Mouse (Mus musculus) cerebellum, adult 2 months (tissue): ENCODE results near the gene D430041D05Rik. TPM values are rescaled to one million over a fixed set of nuclear protein-coding genes. Genes with fewer than 3 reads are reported as not detected.

Experiments used
- DNase-seq, 2 experiments: peaks; one replicate each; pipeline ENCODE4 v3.0.0; 2021
- H3K27ac ChIP-seq: fragments of 200-500 bp; 2 replicates; pipeline ENCODE4 v1.5.1; 2012; ENCODE audit warnings: low read length, control low read depth, inconsistent platforms; ENCODE audit not compliant: insufficient read depth
- H3K27me3 ChIP-seq: fragments of 200-500 bp; 2 replicates; pipeline ENCODE4 v1.6.1; 2012; ENCODE audit warnings: inconsistent platforms, mild to moderate bottlenecking, low read length, moderate library complexity; ENCODE audit not compliant: control insufficient read depth, insufficient read depth
- H3K4me1 ChIP-seq: fragments of 200-500 bp; 2 replicates; pipeline ENCODE4 v1.6.1; 2011; ENCODE audit warnings: low read length; ENCODE audit not compliant: control insufficient read depth, insufficient read depth
- H3K4me3 ChIP-seq: fragments of 200-500 bp; replicated peaks from 2 replicates; pipeline ENCODE3; 2011; ENCODE audit warnings: mild to moderate bottlenecking, low read depth, low read length, control low read depth; ENCODE audit not compliant: insufficient read depth
- CTCF ChIP-seq: fragments of 200-500 bp; IDR thresholded peaks from 2 replicates; pipeline ENCODE4 v1.5.1; 2011; ENCODE audit warnings: low read depth, mild to moderate bottlenecking, control low read depth, low read length, moderate library complexity, borderline replicate concordance; ENCODE audit not compliant: insufficient read depth
- POLR2A ChIP-seq: fragments of 200-500 bp; IDR thresholded peaks from 2 replicates; pipeline ENCODE4 v1.6.1; 2011; ENCODE audit warnings: low read length, control low read depth, borderline replicate concordance; ENCODE audit not compliant: insufficient read depth
- whole genome bisulfite sequencing: fragments of 180-500 bp; shearing (Covaris S2); methylation state at CpG from one replicate; pipeline ENCODE4 v1.1.7; 2018; 5-methylcytosine and 5-hydroxymethylcytosine counted together
- polyA plus RNA-seq: library from polyadenylated mRNA; depleted of rRNA; stranded (reverse); fragments of >200 nt; gene quantifications from 2 replicates; pipeline ENCODE4 v1.2.3, GENCODE M21; 2012

The D430041D05Rik gene
- polyA plus RNA-seq, 1 experiment = 33.5 TPM

DNA sequence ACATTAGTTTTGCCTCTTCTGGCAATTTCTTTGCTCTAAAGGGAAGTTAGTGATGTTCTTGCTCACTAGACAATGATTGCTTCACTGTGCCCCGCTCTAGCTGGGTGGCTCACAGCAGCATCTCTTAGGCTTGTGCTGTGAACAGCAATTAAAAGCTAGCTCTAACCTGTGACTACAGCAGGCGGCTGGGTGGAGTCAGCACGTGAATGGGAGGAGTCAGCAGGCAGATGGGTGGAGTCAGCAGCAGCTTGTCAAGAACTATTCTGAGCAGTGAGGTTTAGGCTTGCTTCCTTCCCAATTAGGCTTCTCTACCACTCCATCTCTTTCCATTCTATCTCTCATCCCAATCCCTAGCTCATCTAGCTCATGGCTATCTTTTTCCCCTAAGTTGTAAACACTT lies 213.5 kb downstream of the D430041D05Rik start:
- no peaks in the 10 kb centered on the region for H3K27me3 ChIP-seq
- peaks cover 13% of the 10 kb centered on the region for H3K4me1 ChIP-seq
- no peak overlapping the region for H3K27ac ChIP-seq
- TF ChIP-seq POLR2A (no peak), CTCF (no peak)
- H3K4me3 ChIP-seq = no peak overlapping the region
- 60% methylated on average over 3 of the region's 3 CpGs for WGBS
- no peak for DNase-seq

GRCm38 (mm10) chr2:104192401-104193141 lies 218.2 kb downstream of the D430041D05Rik start:
- Histone ChIP-seq H3K4me1 (peaks cover 42% of the 10 kb centered on the region), H3K27ac (peak overlapping the region; percentile 84), H3K27me3 (no peaks in the 10 kb centered on the region), H3K4me3 (peak overlapping the region; percentile 37)
- DNase-seq = peak; percentile 69 to 89
- 10% methylated on average over 18 of the region's 18 CpGs for WGBS
- TF ChIP-seq POLR2A (peak; percentile 34; the same call in 1 of the 2 replicates), CTCF (no peak; the same call in 1 of the 2 replicates)

DNA sequence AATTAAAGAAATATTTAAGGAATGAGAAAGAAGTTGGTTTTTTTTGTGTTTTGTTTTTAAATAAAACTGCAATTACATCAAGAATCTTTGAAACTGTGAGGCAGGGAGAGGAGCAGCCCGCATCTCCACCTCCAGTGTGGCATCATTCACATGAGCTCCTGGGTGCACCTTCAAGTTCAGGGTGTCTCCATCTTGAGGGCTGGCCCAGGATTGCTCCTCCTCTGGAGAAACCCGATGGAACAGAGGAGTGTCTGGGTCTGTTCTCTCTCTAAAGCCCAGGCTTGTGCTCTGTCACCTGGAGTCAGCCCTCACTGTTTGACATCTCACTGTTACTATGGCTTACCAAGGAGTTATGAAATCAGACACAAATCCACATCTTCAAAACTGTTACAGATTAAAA lies 219.1 kb downstream of the D430041D05Rik start:
- Histone ChIP-seq H3K4me1 (peaks cover 42% of the 10 kb centered on the region), H3K27me3 (no peaks in the 10 kb centered on the region), H3K4me3 (peak overlapping the region; percentile 37), H3K27ac (peak overlapping the region; percentile 84)
- TF ChIP-seq POLR2A (no peak), CTCF (no peak)
- 49% methylated on average over 2 of the region's 2 CpGs for WGBS
- DNase-seq = peak; percentile 46 to 50

DNA sequence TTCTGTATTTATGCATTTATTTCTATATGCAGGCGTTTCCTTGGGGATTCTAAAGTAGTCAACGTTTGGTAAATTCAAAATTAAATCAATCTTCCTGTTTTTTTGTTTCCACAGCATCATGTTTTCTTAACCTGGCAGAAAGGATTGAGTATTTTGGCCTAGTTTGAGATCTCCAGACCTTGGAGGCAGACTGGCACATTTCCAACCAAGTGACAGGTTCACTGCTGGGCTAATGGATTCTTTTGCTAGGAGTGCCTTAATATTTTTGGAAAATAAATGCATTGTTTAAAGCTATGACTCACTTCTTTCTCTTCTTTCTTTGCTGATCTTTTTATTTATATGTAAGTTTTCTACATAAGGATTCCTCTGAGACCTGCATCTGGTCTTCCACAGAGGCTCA lies 222.0 kb downstream of the D430041D05Rik start:
- TF ChIP-seq CTCF = no peak
- no peak for TF ChIP-seq POLR2A
- Histone ChIP-seq H3K4me1 (peaks cover 40% of the 10 kb centered on the region), H3K27me3 (no peaks in the 10 kb centered on the region), H3K4me3 (no peak overlapping the region), H3K27ac (peak overlapping the region; percentile 63)
- peak; percentile 58 to 83 for DNase-seq
- 48% methylated on average over 2 of the region's 2 CpGs for WGBS

DNA sequence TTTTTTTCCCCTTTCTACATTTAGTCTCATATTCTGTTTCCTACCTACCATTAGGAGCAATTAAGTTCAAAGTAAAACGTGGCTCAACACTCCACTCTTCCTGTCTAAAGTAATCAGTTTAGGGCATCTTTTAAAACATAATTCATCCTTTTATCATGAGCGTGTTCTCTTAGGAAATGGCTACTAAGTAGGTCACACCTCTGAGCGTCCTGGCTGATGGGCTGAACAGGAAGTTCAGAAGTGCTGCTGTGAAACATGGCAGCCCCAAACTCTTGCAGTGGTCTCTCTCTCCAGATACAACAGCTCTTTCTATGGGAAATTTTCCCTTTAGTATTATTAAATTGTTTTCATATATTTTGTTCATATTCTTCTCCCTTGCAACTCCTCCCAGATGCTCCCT lies 223.7 kb downstream of the D430041D05Rik start:
- TF ChIP-seq POLR2A = no peak
- no peak for TF ChIP-seq CTCF
- Histone ChIP-seq H3K4me1 (peaks cover 33% of the 10 kb centered on the region), H3K4me3 (no peak overlapping the region), H3K27ac (no peak overlapping the region), H3K27me3 (no peaks in the 10 kb centered on the region)
- WGBS = 41% methylated on average over 3 of the region's 3 CpGs
- no peak for DNase-seq

DNA sequence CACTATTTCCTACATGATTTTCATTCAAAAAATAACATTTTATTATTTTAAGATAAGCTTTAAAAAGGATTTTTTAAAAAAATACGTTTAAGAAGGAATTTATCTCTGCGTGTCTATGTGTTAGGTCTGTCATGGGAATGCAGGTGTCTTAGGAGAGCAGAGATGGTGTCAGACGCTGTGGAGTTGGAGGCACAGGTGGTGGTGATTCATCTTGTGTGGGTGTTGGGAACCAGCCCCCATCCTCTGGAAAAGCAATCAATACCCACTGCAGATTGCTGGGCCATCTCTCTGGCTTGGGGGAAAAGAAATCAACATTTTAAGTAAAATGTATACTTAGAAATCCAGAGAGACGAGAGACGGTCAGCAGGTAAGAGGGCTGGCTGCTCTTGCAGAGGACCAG lies 225.2 kb downstream of the D430041D05Rik start:
- peaks cover 27% of the 10 kb centered on the region for H3K4me1 ChIP-seq
- 82% methylated on average over 5 of the region's 5 CpGs for WGBS
- no peak overlapping the region for H3K4me3 ChIP-seq
- TF ChIP-seq POLR2A = no peak
- no peak for TF ChIP-seq CTCF
- H3K27me3 ChIP-seq = no peaks in the 10 kb centered on the region
- DNase-seq = no peak
- H3K27ac ChIP-seq = no peak overlapping the region

- H3K4me3 ChIP-seq = no peak overlapping the region
- peaks cover 18% of the 10 kb centered on the region; the same call in 1 of the 2 replicates for H3K4me1 ChIP-seq
- DNase-seq = no peak
- no peaks in the 10 kb centered on the region for H3K27me3 ChIP-seq
- no peak overlapping the region for H3K27ac ChIP-seq
- no peak for TF ChIP-seq CTCF
- 65% methylated on average over 4 of the region's 4 CpGs for WGBS
These were observed 226.5 kb downstream of the D430041D05Rik start for GRCm38 (mm10) chr2:104184296-104184695.

DNA sequence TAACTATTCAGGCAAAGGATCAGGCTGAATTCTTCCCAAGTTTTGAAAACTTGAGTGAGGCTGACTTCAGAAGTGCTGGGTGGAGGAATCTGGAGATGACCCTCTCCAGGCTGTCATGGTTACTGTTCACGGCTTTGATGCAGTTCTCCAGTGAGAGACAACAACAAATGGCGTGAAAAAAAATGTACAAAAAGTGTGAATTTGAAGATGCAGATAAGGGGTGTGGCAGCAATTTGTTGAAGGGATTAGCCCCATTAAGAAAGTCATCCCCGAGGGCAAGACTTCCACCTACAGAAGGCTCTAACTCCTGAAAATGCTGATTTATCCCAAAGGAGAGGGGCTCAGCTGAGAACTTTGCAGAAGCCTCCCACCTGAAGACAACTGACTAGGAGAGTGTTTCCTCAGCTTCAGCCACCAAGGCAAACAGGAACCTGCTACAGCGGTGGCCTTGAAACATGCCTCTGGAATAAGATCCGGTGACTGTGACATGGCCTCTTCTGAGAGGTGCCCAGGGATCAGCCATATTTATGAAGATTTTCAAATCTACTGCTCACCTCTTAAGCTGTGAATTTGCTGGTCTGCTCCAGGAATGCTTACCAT lies 227.5 kb downstream of the D430041D05Rik start:
- 90% methylated on average over 5 of the region's 5 CpGs for WGBS
- H3K4me3 ChIP-seq = no peak overlapping the region
- TF ChIP-seq POLR2A (no peak), CTCF (no peak)
- H3K4me1 ChIP-seq = peaks cover 11% of the 10 kb centered on the region; the same call in 1 of the 2 replicates
- no peak for DNase-seq
- no peak overlapping the region for H3K27ac ChIP-seq
- no peaks in the 10 kb centered on the region for H3K27me3 ChIP-seq
